Mouse (Mus musculus): ENCODE data around the gene Stk35. TPM values are rescaled to one million over a fixed set of nuclear protein-coding genes. Genes with fewer than 3 reads are reported as not detected.
A peak's percentile ranks its signal among the peaks of the same experiment; 100 is the strongest.
"Not testable (repeated sequence)": the region's sequence is repeated elsewhere in the genome, so short reads cannot be mapped to it uniquely, and the experiment has no call there.

Stk35 gene
- total RNA-seq, 4 experiments from 2014 or later = 29.8 to 33.6 (median 30.9) TPM

DNA sequence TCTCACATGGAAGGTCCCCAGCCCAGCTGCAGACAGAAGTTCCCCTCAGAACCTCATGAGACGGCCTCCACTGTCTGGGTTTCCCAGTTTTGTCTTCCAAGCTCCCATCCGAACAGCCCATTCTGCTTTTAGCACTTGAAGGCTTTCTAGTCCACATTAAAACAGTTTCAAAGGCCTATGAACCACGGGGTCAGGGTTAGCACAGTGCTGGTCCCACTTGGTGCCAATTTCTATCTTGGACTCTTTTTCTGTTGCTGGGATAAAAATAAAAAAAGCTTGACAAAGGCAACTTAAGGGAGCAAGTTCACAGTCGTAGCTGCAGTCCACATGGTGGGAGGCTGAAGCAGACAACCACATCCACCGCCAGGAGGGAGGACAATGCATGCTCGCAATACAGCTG is 34.6 kb downstream of the Stk35 start:
- DNase-seq (ENCODE audit: low spot score in 2 of 2) = no peak

GRCm38 (mm10) chr2:129836921-129837320 is 36.6 kb downstream of the Stk35 start:
- DNase-seq (ENCODE audit: low spot score in 2 of 2) = no peak

DNA sequence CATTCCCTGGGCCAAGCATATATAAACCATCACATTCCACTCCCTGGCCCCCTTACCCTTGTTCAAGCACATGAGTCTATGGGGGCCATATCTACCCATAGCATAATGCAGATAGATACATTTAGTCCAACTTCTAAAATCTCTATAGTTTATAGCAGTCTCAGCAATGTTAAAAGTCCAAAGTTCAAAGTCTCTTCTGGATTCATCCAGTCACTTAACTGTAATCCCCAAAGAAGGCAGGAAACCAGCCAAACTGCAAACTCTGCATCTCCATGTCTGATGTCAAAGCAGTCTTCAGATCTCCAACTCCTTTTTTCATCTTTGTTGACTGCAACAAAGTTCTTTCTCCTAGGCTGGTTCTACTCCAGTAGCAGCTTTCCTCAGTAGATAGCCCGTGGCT is 38.0 kb downstream of the Stk35 start:
- DNase-seq (ENCODE audit: low spot score in 2 of 2) = no peak

DNA sequence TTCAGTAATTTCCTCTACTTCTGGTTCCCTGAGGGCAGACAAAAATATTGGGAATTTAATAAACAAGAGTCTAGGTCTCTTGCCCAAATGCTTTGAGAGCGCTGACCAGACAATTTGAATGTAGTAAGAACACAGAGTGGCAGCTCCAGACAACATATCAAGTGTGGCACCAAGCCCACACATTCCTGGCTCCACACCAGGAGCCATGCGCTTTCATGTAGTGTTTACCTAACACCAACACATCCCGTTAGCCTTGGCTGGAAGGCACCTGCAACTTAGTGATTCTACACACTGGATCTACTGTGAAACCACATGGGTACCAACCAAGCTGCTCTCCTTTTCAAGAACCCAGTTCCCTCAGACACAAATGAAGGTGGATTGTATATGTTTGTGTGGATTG is 45.5 kb downstream of the Stk35 start:
- no peak for DNase-seq (ENCODE audit: low spot score in 2 of 2)

GRCm38 (mm10) chr2:129846501-129846900 is 46.2 kb downstream of the Stk35 start:
- no peak for DNase-seq (ENCODE audit: low spot score in 2 of 2)

GRCm38 (mm10) chr2:129849078-129849477 is 48.8 kb downstream of the Stk35 start:
- not testable (repeated sequence) for DNase-seq (ENCODE audit: low spot score in 2 of 2)

DNA sequence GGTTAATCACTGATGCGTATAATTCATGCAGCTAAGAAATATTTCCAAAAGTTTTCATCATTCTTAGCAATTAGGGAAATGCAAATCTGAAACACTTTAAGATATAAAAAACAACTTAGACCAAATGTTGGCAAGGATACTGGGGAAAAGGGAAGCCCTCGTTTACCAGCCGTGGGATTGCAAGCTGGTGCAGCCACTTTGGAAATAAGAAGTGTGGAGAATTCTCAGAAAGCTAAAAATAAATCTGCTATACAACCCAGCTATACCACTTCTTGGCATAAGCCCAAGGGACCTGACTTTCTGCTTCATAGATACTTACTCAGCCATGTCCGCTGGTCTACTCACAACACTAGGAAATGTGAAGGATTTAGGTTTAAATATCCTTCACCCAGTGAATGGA is 51.2 kb downstream of the Stk35 start:
- no peak for DNase-seq (ENCODE audit: low spot score in 2 of 2)

DNA sequence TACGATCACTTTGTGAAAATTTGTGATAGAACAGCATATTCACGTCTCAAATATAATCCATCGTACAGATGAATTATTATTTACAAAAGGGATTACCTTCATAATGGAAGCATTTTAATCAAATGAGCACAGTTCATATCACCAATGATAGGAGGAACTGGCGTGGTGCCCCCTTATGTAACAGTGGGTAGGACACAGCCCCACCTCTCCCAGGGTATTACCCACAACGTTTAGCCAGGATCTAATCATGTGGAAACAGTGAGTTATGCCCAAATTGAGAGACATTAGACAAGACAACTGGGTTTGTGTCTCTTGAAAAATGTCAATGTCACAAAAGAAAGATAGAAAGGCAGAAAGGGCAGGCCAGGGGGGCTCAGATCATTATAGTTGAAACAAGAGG is 62.9 kb downstream of the Stk35 start:
- no peak for DNase-seq (ENCODE audit: low spot score in 2 of 2)

- no peak for DNase-seq (ENCODE audit: low spot score in 2 of 2)
Measured at GRCm38 (mm10) chr2:129864958-129865357, 64.6 kb downstream of the Stk35 start.

DNA sequence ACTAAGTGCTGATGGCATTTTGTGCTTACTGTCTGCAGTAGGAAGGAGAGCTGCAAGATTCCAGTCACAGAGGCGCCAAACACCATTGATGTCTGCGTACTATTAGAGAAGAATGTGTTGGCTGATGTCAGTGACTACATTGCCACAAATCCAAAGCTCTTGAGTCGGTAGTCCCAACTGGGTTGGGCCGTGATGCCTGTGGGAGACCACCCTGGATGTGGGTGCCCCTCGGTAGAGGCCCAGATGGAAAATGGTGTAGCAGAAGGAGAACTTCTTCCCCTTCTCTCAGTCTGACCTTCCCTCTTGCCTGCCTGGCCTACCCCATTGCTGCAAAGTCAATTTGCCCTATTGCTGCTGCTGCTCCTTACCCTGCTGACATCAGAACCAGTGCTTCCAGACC is 68.8 kb downstream of the Stk35 start:
- no peak for DNase-seq (ENCODE audit: low spot score in 2 of 2)

DNA sequence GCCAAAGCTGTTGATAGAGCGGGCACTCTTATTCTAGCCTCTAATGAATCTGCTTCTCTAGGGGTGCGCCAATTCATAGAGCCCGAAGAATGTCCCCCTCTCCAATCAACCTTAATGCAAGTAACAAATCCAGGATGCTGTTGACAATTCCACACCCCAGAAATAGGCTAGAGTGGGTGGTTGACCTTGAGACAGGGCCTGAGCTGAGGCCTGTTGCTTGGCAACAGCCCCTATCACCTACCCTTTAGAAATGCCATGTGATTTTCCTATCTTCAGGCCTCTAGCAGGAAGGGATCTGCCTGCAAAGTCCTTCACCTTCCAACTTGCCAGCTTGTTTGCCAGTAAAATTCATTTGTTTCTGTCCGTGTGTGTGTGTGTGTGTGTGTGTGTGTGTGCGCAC is 70.9 kb downstream of the Stk35 start:
- DNase-seq (ENCODE audit: low spot score in 2 of 2) = no peak

DNA sequence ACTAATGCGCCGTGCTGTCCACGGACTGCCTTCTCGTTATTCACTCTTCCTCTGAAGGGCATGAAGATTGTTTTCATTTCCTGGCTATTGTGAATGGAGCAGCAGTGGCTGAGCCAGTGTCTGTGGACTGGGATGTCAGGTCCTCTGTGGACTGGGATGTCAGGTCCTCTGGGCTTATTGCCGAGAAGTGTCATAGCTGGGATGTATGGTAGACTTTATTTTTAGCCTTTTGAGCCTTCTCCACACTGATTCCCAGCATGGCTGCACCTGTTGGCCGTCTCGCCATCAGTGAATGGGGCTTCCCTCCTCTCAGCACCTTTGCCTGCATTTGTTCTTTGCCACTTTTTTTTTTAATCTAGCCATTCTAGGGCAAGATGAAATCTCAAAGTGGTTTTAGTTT is 71.8 kb downstream of the Stk35 start:
- DNase-seq (ENCODE audit: low spot score in 2 of 2) = no peak

DNA sequence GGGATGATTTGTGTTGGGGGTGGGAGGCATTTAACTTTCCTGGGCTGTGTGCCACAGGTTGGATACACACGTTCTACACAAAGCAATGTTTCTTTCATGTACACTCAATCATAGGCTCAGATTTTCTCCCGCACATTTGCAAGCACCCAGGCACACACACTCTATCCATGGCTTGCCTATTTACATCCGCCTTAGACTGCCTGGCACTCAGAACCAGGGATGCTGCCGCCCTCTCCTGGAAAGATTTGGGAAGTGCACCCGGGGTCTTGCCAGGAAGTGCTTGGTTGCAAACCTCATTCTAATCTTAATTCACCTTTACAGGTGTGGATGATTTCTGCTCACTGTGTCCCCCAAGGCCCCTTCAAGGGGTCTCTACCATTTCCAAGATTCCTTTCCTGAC is 73.2 kb downstream of the Stk35 start:
- DNase-seq (ENCODE audit: low spot score in 2 of 2) = peak; percentile 69 to 89

GRCm38 (mm10) chr2:129874084-129874483 is 73.8 kb downstream of the Stk35 start:
- DNase-seq (ENCODE audit: low spot score in 2 of 2) = no peak

- DNase-seq (ENCODE audit: low spot score in 2 of 2) = no peak
Measured at GRCm38 (mm10) chr2:129874509-129875095, 74.3 kb downstream of the Stk35 start.

GRCm38 (mm10) chr2:129876935-129877334 is 76.6 kb downstream of the Stk35 start:
- DNase-seq (ENCODE audit: low spot score in 2 of 2) = no peak

DNA sequence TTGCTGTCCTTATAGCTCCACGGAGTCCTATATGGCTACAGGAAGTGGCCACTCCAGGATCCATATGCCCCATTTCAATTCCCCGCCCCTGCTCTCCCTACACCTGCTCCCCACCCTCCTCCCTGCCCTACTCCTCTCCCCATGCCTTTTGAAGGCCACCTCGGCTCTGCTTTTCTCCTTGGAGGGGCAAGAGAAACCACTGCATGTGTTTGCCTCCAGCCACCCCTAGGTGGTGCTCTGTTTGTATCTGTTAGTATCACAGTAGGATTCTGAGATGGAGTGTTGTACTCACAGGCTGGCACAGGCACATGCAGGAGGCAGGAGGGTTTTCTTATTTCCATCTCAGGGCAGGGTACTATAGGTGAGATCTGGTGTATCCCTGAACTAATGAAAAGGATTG is 79.5 kb downstream of the Stk35 start:
- DNase-seq (ENCODE audit: low spot score in 2 of 2) = peak; percentile 63 to 70

- DNase-seq (ENCODE audit: low spot score in 2 of 2) = no peak
Measured at GRCm38 (mm10) chr2:129880226-129880625, 79.9 kb downstream of the Stk35 start.

- no peak for DNase-seq (ENCODE audit: low spot score in 2 of 2)
Measured at GRCm38 (mm10) chr2:129881886-129882285, 81.6 kb downstream of the Stk35 start.

Other genes with a start within 250 kb of the Stk35 start
- 100 to 1,000 TPM; 317 to 358 (median 338) TPM for gene Sirpa, start 207.7 kb upstream of the Stk35 start, total RNA-seq (2022)
- gene Pdyn, start 100.7 kb upstream of the Stk35 start, total RNA-seq (2022) = 10 to 100 TPM; 10.4 to 11.6 (median 10.6) TPM
- gene Tgm3, start 211.8 kb downstream of the Stk35 start, total RNA-seq (2022) = under 1 TPM; 0.17 to 0.28 (median 0.21) TPM

Data from layer of hippocampus, adult 8-10 months (tissue).